Mouse (Mus musculus): ENCODE measurements around the gene Shank3. TPM values are rescaled to one million over a fixed set of nuclear protein-coding genes. Genes with fewer than 3 reads are reported as not detected.

The Shank3 gene
- polyA plus RNA-seq, 1 experiment: 5.6 TPM

DNA sequence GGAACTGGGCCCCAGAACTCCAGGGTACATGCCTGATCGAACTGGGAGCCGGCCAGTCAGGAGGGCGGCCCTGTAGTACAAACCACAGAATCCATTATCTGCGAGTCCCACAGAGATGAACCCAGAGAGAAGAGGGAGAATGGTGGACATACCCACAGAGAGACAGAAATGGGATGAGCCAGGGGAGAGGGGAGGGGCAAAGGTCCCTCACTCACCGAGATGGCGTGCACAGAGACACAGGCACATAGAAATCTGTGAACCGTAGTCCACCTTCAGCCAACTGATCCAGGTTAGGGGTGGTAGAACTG is 24.2 kb upstream of the Shank3 start:
- peak overlapping the region; percentile 45; the same call in 1 of the 2 replicates for H3K9ac ChIP-seq (ENCODE audit: low read depth, poor library complexity, severe bottlenecking)
- H3K27me3 ChIP-seq (ENCODE audit: control insufficient read depth, insufficient read depth, low read length, poor library complexity, severe bottlenecking): no peaks in the 10 kb centered on the region
- H3K27ac ChIP-seq (ENCODE audit: insufficient read depth, low read length): no peak overlapping the region

DNA sequence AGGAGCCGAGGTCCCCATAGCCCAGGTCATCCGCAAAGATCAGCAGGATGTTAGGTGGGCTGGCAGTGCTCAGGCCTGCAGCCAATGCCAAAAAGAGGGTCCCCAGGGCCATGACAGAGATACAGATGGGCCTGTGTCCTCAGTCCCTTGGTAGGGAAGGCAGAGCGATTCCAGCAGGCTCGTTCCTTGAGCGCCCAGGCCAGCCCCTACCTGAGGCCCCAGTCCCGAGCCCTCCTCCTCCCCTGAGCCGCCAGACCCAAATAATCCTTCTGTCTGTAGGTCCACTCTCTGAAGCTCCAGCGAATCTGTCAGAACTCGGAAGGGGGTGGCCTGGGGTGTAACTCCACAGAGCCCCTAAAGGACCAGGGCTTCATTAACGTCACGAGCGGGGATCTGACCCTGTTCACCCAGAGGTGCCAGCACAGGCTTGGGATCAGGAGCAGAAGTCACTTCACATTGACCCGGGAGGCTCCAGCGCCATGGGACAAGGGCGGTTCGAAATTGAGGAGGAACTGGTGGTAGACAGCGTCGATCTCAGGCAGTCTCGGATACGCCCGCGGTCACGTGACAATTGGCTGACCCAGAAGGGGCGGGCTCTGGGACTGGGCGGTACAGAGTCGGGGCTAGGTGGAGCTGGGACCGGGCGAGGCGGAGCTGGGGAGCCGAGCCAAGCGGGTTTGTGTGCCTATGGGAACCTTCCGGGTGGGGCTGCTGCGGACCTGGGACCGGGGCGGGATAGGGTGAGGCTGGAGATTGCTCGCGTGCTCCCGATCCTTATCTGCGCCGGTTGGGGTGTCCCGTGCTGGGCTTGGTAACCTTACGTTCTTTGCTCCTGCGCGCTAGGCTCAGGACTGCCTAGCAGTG is 23.6 kb upstream of the Shank3 start:
- TF ChIP-seq POLR2A (IDR thresholded peaks at IDR 0.05; ENCODE audit: insufficient read depth, low read length) (no peak), CTCF (IDR thresholded peaks at IDR 0.05; ENCODE audit: low read depth, low read length) (no peak), EP300 (IDR thresholded peaks at IDR 0.05; ENCODE audit: insufficient read depth, low read depth, low read length) (peak; percentile 52; the same call in 1 of the 2 replicates)
- Histone ChIP-seq H3K36me3 (ENCODE audit: control insufficient read depth, insufficient read depth, low read length, poor library complexity, severe bottlenecking) (no peaks in the 10 kb centered on the region), H3K9ac (ENCODE audit: low read depth, poor library complexity, severe bottlenecking) (peak overlapping the region; percentile 45), H3K27me3 (ENCODE audit: control insufficient read depth, insufficient read depth, low read length, poor library complexity, severe bottlenecking) (no peaks in the 10 kb centered on the region), H3K4me3 (ENCODE audit: low read depth, low read length) (peak overlapping the region; percentile 95), H3K4me1 (ENCODE audit: control insufficient read depth, insufficient read depth, low read length) (peaks cover 4% of the 10 kb centered on the region), H3K27ac (ENCODE audit: insufficient read depth, low read length) (peak overlapping the region; percentile 86), H3K9me3 (replicated peaks; ENCODE audit: control insufficient read depth, insufficient read depth, low read length, poor library complexity, severe bottlenecking) (0 out of 2 replicates have a peak, but pooled peaks cover 2% of the 10 kb centered on the region)

More for the DNA sequence above, 24.2 kb upstream of the Shank3 start:
- Histone ChIP-seq H3K9me3 (replicated peaks; ENCODE audit: control insufficient read depth, insufficient read depth, low read length, poor library complexity, severe bottlenecking) (0 out of 2 replicates have a peak, but pooled peaks cover 2% of the 10 kb centered on the region), H3K36me3 (ENCODE audit: control insufficient read depth, insufficient read depth, low read length, poor library complexity, severe bottlenecking) (no peaks in the 10 kb centered on the region), H3K4me1 (ENCODE audit: control insufficient read depth, insufficient read depth, low read length) (peaks cover 1% of the 10 kb centered on the region), H3K4me3 (ENCODE audit: low read depth, low read length) (peak overlapping the region; percentile 70)
- TF ChIP-seq CTCF (IDR thresholded peaks at IDR 0.05; ENCODE audit: low read depth, low read length) (no peak), EP300 (IDR thresholded peaks at IDR 0.05; ENCODE audit: insufficient read depth, low read depth, low read length) (no peak)

DNA sequence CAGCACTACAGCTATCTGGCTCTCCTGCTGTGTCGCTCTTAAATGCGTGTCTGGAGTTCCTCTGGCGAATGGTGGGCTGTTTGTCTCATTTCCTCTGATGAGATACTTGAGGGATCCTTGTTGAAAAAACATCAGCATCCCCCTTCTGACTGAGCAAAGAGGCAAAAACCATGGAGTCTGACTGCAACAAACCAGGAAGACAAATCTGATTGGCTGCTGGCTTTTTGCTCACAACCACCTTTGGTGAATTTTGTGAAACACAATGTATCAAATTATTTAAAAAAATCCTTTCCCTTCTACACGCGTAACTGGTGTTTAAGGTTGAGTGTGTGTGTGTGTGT is 23.0 kb upstream of the Shank3 start:
- TF ChIP-seq EP300 (IDR thresholded peaks at IDR 0.05; ENCODE audit: insufficient read depth, low read depth, low read length) (no peak), CTCF (IDR thresholded peaks at IDR 0.05; ENCODE audit: low read depth, low read length) (no peak), POLR2A (IDR thresholded peaks at IDR 0.05; ENCODE audit: insufficient read depth, low read length) (no peak)
- Histone ChIP-seq H3K4me1 (ENCODE audit: control insufficient read depth, insufficient read depth, low read length) (peaks cover 5% of the 10 kb centered on the region), H3K9me3 (replicated peaks; ENCODE audit: control insufficient read depth, insufficient read depth, low read length, poor library complexity, severe bottlenecking) (no peaks in the 10 kb centered on the region), H3K36me3 (ENCODE audit: control insufficient read depth, insufficient read depth, low read length, poor library complexity, severe bottlenecking) (no peaks in the 10 kb centered on the region), H3K27ac (ENCODE audit: insufficient read depth, low read length) (peak overlapping the region; percentile 86), H3K9ac (ENCODE audit: low read depth, poor library complexity, severe bottlenecking) (peak overlapping the region; percentile 45), H3K4me3 (ENCODE audit: low read depth, low read length) (peak overlapping the region; percentile 95), H3K27me3 (ENCODE audit: control insufficient read depth, insufficient read depth, low read length, poor library complexity, severe bottlenecking) (no peaks in the 10 kb centered on the region)

DNA sequence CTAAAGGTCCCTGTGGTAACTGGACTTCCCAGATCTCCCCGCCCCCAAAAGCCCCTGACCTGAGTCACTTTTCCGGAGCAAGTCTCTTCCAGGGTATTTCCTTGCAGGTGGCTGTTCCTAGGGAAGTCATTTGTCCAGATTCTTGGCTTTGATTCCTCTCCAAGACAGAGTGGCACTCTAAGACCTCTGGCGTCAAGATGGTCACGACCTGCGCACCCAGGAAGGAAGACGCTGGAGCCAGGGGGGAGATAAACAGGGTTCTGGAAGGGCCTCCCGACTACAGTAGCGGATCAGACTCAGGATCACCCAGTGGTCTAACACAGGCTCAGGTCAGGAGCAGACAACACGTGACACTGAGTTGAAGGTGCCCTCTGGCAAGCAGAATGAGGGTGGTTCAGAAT is 22.3 kb upstream of the Shank3 start, which contains the start of gene Arsa:
Gene Arsa, minus strand, starts transcription at position 335 of the 401 bp plus-strand sequence.
- peak within 1 kb of the TSS; percentile 95 for H3K4me3 ChIP-seq (ENCODE audit: low read depth, low read length)
- peaks cover 5% of the 10 kb centered on the region for H3K4me1 ChIP-seq (ENCODE audit: control insufficient read depth, insufficient read depth, low read length)
- no peaks in the 10 kb centered on the region for H3K36me3 ChIP-seq (ENCODE audit: control insufficient read depth, insufficient read depth, low read length, poor library complexity, severe bottlenecking)
- H3K9me3 ChIP-seq (replicated peaks; ENCODE audit: control insufficient read depth, insufficient read depth, low read length, poor library complexity, severe bottlenecking): no peaks in the 10 kb centered on the region
- H3K9ac ChIP-seq (ENCODE audit: low read depth, poor library complexity, severe bottlenecking): peak within 1 kb of the TSS; percentile 45
- peak within 1 kb of the TSS; percentile 86 for H3K27ac ChIP-seq (ENCODE audit: insufficient read depth, low read length)
- H3K27me3 ChIP-seq (ENCODE audit: control insufficient read depth, insufficient read depth, low read length, poor library complexity, severe bottlenecking): no peaks in the 10 kb centered on the region
- TF ChIP-seq CTCF (IDR thresholded peaks at IDR 0.05; ENCODE audit: low read depth, low read length) (no peak), EP300 (IDR thresholded peaks at IDR 0.05; ENCODE audit: insufficient read depth, low read depth, low read length) (no peak), POLR2A (IDR thresholded peaks at IDR 0.05; ENCODE audit: insufficient read depth, low read length) (no peak)

DNA sequence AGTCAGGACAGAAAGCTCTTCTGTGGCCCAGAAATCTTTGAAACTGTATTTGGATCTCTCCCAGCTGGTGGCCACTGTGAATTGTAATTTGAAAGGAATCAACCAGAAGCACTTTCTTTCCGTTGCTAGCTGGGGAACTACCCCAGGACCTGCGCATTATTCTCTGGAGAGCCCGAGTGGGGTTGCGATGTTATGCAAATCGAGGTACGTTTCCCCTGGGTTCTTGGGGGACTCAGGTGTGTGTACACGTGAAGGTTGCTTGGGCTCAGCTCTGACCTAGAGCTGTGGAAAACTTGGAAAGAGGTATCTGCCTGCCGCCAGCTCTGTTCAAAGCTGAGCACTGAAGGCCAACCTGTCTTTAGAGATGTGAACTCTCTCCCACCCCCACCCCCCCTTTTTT is 21.6 kb upstream of the Shank3 start:
- no peaks in the 10 kb centered on the region for H3K36me3 ChIP-seq (ENCODE audit: control insufficient read depth, insufficient read depth, low read length, poor library complexity, severe bottlenecking)
- H3K4me1 ChIP-seq (ENCODE audit: control insufficient read depth, insufficient read depth, low read length): peaks cover 5% of the 10 kb centered on the region
- no peaks in the 10 kb centered on the region for H3K9me3 ChIP-seq (replicated peaks; ENCODE audit: control insufficient read depth, insufficient read depth, low read length, poor library complexity, severe bottlenecking)
- no peaks in the 10 kb centered on the region for H3K27me3 ChIP-seq (ENCODE audit: control insufficient read depth, insufficient read depth, low read length, poor library complexity, severe bottlenecking)
- TF ChIP-seq POLR2A (IDR thresholded peaks at IDR 0.05; ENCODE audit: insufficient read depth, low read length): no peak
- 0 out of 2 replicates have a peak, but pooled peaks have one; percentile 13 for TF ChIP-seq EP300 (IDR thresholded peaks at IDR 0.05; ENCODE audit: insufficient read depth, low read depth, low read length)
- TF ChIP-seq CTCF (IDR thresholded peaks at IDR 0.05; ENCODE audit: low read depth, low read length): no peak
- H3K9ac ChIP-seq (ENCODE audit: low read depth, poor library complexity, severe bottlenecking): peak overlapping the region; percentile 3
- H3K4me3 ChIP-seq (ENCODE audit: low read depth, low read length): peak overlapping the region; percentile 13; the same call in 1 of the 2 replicates
- peak overlapping the region; percentile 68 for H3K27ac ChIP-seq (ENCODE audit: insufficient read depth, low read length)

DNA sequence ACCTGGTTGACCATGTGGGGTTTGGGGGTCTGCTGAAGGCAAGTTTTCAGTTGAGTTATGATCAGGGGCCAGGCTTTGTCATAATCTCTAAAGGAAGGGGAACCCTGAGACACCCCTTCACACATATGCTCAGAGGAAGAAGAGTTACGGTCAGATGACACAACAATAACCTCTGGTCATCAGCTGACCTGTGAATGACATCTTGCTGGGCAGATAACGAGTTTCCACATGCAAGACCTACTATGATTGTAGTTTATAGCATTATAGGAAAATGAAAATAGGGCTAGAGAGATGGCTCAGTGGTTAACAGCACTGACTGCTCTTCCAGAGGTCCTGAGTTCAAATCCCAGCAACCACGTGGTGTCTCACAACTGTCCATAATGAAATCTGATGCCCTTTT is 20.8 kb upstream of the Shank3 start:
- no peak for TF ChIP-seq EP300 (IDR thresholded peaks at IDR 0.05; ENCODE audit: insufficient read depth, low read depth, low read length)
- TF ChIP-seq CTCF (IDR thresholded peaks at IDR 0.05; ENCODE audit: low read depth, low read length): no peak
- TF ChIP-seq POLR2A (IDR thresholded peaks at IDR 0.05; ENCODE audit: insufficient read depth, low read length): no peak
- H3K9me3 ChIP-seq (replicated peaks; ENCODE audit: control insufficient read depth, insufficient read depth, low read length, poor library complexity, severe bottlenecking): no peaks in the 10 kb centered on the region
- no peaks in the 10 kb centered on the region for H3K27me3 ChIP-seq (ENCODE audit: control insufficient read depth, insufficient read depth, low read length, poor library complexity, severe bottlenecking)
- H3K4me3 ChIP-seq (ENCODE audit: low read depth, low read length): no peak overlapping the region
- no peak overlapping the region for H3K9ac ChIP-seq (ENCODE audit: low read depth, poor library complexity, severe bottlenecking)
- peak overlapping the region; percentile 68 for H3K27ac ChIP-seq (ENCODE audit: insufficient read depth, low read length)
- H3K4me1 ChIP-seq (ENCODE audit: control insufficient read depth, insufficient read depth, low read length): peaks cover 5% of the 10 kb centered on the region
- H3K36me3 ChIP-seq (ENCODE audit: control insufficient read depth, insufficient read depth, low read length, poor library complexity, severe bottlenecking): no peaks in the 10 kb centered on the region

Measured in ES-Bruce4 (cell line).